ENCODE assay signal across 15 mouse cellular contexts in the genomic region with DNA sequence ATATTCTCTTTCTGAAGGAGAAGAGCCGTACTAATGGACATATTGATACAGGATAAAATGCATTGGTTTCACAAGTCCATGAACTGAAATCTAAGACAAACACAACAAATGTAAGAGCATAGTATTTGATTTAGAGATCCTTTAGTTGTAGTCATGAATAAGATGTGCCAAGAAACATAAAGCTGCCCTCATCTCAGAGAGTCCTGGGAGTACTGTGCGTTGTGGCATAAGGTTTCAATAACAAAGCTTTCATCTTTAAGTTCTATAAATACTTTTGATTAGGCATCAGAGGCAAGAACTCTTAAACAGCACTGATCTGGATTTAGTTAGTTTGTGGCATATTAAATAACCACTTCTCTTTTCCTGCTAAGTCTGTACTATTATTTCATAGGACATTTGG.
"Had no signal": no experiment of that assay in that cellular context is flagged by ENCODE, and none has a peak within 500 bp of the region (broad histone marks: within the 10 kb centered on the region; RNA-seq: fewer than 3 reads in every experiment).

No protein-coding gene starts in this region.

- H3K36me3 ChIP-seq: neural tube, embryonic 15.5 days; stomach, embryonic 15.5 days had no signal

- DNase-seq: retina, postnatal 1 day; right cerebral cortex, adult 18-20 months; right cerebral cortex, postnatal 14 days; right cerebral cortex, postnatal 25 days; right cerebral cortex, postnatal 4 days; spleen, adult 18-20 months; thymus, adult 18-20 months; thymus, adult 2 months; thymus, postnatal 14 days; thymus, postnatal 25 days; thymus, postnatal 36 days; thymus, postnatal 4 days had no signal

- H3K27me3 ChIP-seq: neural tube, embryonic 15.5 days; stomach, embryonic 15.5 days had no signal

- H3K4me1 ChIP-seq: neural tube, embryonic 15.5 days; stomach, embryonic 15.5 days had no signal

- H3K27ac ChIP-seq: neural tube, embryonic 15.5 days; stomach, embryonic 15.5 days; stomach, postnatal 0 days had no signal

- H3K9me3 ChIP-seq: neural tube, embryonic 15.5 days; stomach, embryonic 15.5 days had no signal

- H3K4me3 ChIP-seq: neural tube, embryonic 15.5 days; stomach, embryonic 15.5 days had no signal

- H3K4me2 ChIP-seq: neural tube, embryonic 15.5 days; stomach, embryonic 15.5 days had no signal

- H3K9ac ChIP-seq: neural tube, embryonic 15.5 days; stomach, embryonic 15.5 days had no signal
